Mouse (Mus musculus) midbrain, embryonic 14.5 days (tissue): Measurements from ENCODE around the gene N4bp2l2. TPM values are rescaled to one million over a fixed set of nuclear protein-coding genes. Genes with fewer than 3 reads are reported as not detected.
"Not testable (repeated sequence)": the region's sequence is repeated elsewhere in the genome, so short reads cannot be mapped to it uniquely, and the experiment has no call there.

Experiments used
- ATAC-seq: fragments of 200-750 bp; cut with Nextera tagmentation; 2 replicates; pipeline ENCODE4 v1.8.0; 2017; ENCODE audit warnings: moderate number of reproducible peaks, moderate library complexity; ENCODE audit not compliant: low FRiP score, low TSS enrichment
- DNase-seq: peaks from one replicate; pipeline ENCODE4 v3.0.0-alpha.2; 2015
- H3K27ac ChIP-seq: fragments of 300-500 bp; sonication (generic); replicated peaks from 2 replicates; pipeline ENCODE4 v1.5.1; 2014; ENCODE audit warnings: mild to moderate bottlenecking, low read depth, low read length, moderate library complexity
- H3K27me3 ChIP-seq: fragments of 300-500 bp; sonication (generic); 2 replicates; pipeline ENCODE4 v1.6.1; 2014; ENCODE audit warnings: low read length, control low read depth, mixed read lengths; ENCODE audit not compliant: control insufficient read depth, insufficient read depth
- H3K36me3 ChIP-seq: fragments of 300-500 bp; sonication (generic); 2 replicates; pipeline ENCODE4 v1.6.1; 2014; ENCODE audit warnings: low read length, control low read depth; ENCODE audit not compliant: control insufficient read depth, insufficient read depth
- H3K4me1 ChIP-seq: fragments of 300-500 bp; sonication (generic); 2 replicates; pipeline ENCODE4 v1.6.1; 2014; ENCODE audit warnings: mild to moderate bottlenecking, antibody characterized with exemption, low read length, control low read depth; ENCODE audit not compliant: control insufficient read depth, insufficient read depth
- H3K4me2 ChIP-seq: fragments of 300-500 bp; sonication (generic); 2 replicates; pipeline ENCODE4 v1.6.1; 2014; ENCODE audit warnings: mild to moderate bottlenecking, low read length, moderate library complexity
- H3K4me3 ChIP-seq: fragments of 300-500 bp; sonication (generic); replicated peaks from 2 replicates; pipeline ENCODE4 v1.5.1; 2014; ENCODE audit warnings: low read depth, low read length
- H3K9ac ChIP-seq: fragments of 300-500 bp; sonication (generic); replicated peaks from 2 replicates; pipeline ENCODE4 v1.6.1; 2014; ENCODE audit warnings: mild to moderate bottlenecking, low read length, moderate library complexity
- H3K9me3 ChIP-seq: fragments of 300-500 bp; sonication (generic); 2 replicates; pipeline ENCODE4 v1.6.1; 2016; ENCODE audit warnings: low read length, control low read depth, mixed read lengths; ENCODE audit not compliant: control insufficient read depth
- WGBS: fragments of 180-500 bp; shearing (Covaris S2); extraction: QIAGEN DNeasy Blood & Tissue Kit; methylation state at CpG from one replicate; pipeline ENCODE4 v1.1.7; 2014; 5-methylcytosine and 5-hydroxymethylcytosine counted together
- polyA plus RNA-seq: library from polyadenylated mRNA; unstranded; fragments of >200 nt; fragmentation: Nextera tagmentation; extraction: Ambion mirVana; gene quantifications from 2 replicates; pipeline ENCODE4 v1.2.1, GENCODE M21; 2014

The N4bp2l2 gene
- polyA plus RNA-seq, 1 experiment from 2014 or later = 31.6 TPM

- not testable (repeated sequence) for H3K4me2 ChIP-seq
Observed at GRCm38 (mm10) chr5:150660296-150660695, 5.7 kb downstream of the N4bp2l2 start.

GRCm38 (mm10) chr5:150659425-150659824 is 6.6 kb downstream of the N4bp2l2 start:
- H3K4me3 ChIP-seq, H3K9ac ChIP-seq, DNase-seq, H3K4me2 ChIP-seq, H3K27me3 ChIP-seq, H3K27ac ChIP-seq, H3K9me3 ChIP-seq, ATAC-seq: not testable (repeated sequence)
- peaks cover 22% of the 10 kb centered on the region for H3K36me3 ChIP-seq
- H3K4me1 ChIP-seq = peaks cover 32% of the 10 kb centered on the region
- WGBS = 94% methylated on average over 6 of the region's 6 CpGs

More at GRCm38 (mm10) chr5:150660296-150660695, 5.7 kb downstream of the N4bp2l2 start:
- H3K9ac ChIP-seq, DNase-seq, H3K27ac ChIP-seq, H3K27me3 ChIP-seq, ATAC-seq, H3K9me3 ChIP-seq, H3K4me3 ChIP-seq: not testable (repeated sequence)
- Histone ChIP-seq H3K36me3 (peaks cover 22% of the 10 kb centered on the region), H3K4me1 (peaks cover 34% of the 10 kb centered on the region)
- WGBS = 96% methylated on average over 3 of the region's 3 CpGs

GRCm38 (mm10) chr5:150654548-150654947 is 11.4 kb downstream of the N4bp2l2 start:
- Histone ChIP-seq H3K4me2 (no peak overlapping the region), H3K4me3 (no peak overlapping the region), H3K27me3 (no peaks in the 10 kb centered on the region), H3K9ac (no peak overlapping the region), H3K9me3 (no peaks in the 10 kb centered on the region), H3K27ac (no peak overlapping the region), H3K4me1 (peaks cover 15% of the 10 kb centered on the region), H3K36me3 (peaks cover 8% of the 10 kb centered on the region; the same call in 1 of the 2 replicates)
- ATAC-seq = no peak
- DNase-seq = no peak

GRCm38 (mm10) chr5:150652578-150652977 is 13.4 kb downstream of the N4bp2l2 start:
- 95% methylated on average over 2 of the region's 2 CpGs for WGBS
- H3K9ac ChIP-seq = no peak overlapping the region
- no peaks in the 10 kb centered on the region for H3K27me3 ChIP-seq
- H3K4me2 ChIP-seq = no peak overlapping the region
- DNase-seq (no peak), ATAC-seq (no peak)
- no peaks in the 10 kb centered on the region for H3K9me3 ChIP-seq
- H3K36me3 ChIP-seq = peaks cover 7% of the 10 kb centered on the region
- H3K27ac ChIP-seq = no peak overlapping the region
- H3K4me1 ChIP-seq = peaks cover under 1% of the 10 kb centered on the region; the same call in 1 of the 2 replicates
- no peak overlapping the region for H3K4me3 ChIP-seq

GRCm38 (mm10) chr5:150644926-150645325 is 21.1 kb downstream of the N4bp2l2 start:
- Histone ChIP-seq H3K4me2 (no peak overlapping the region), H3K27me3 (no peaks in the 10 kb centered on the region), H3K4me3 (no peak overlapping the region), H3K4me1 (no peaks in the 10 kb centered on the region), H3K9ac (no peak overlapping the region), H3K27ac (no peak overlapping the region), H3K9me3 (no peaks in the 10 kb centered on the region), H3K36me3 (peaks cover 33% of the 10 kb centered on the region)
- ATAC-seq (no peak), DNase-seq (no peak)
- WGBS = 93% methylated on average over 4 of the region's 4 CpGs

GRCm38 (mm10) chr5:150643390-150643789 is 22.6 kb downstream of the N4bp2l2 start:
- not testable (repeated sequence) for H3K27ac ChIP-seq, ATAC-seq, H3K4me2 ChIP-seq, H3K4me3 ChIP-seq, H3K4me1 ChIP-seq, H3K9me3 ChIP-seq, DNase-seq, H3K27me3 ChIP-seq, H3K9ac ChIP-seq
- WGBS = 95% methylated on average over 4 of the region's 4 CpGs
- H3K36me3 ChIP-seq = peaks cover 34% of the 10 kb centered on the region

- Histone ChIP-seq H3K27me3 (no peaks in the 10 kb centered on the region), H3K9ac (no peak overlapping the region), H3K4me1 (no peaks in the 10 kb centered on the region), H3K36me3 (peaks cover 43% of the 10 kb centered on the region), H3K4me3 (no peak overlapping the region), H3K9me3 (no peaks in the 10 kb centered on the region), H3K4me2 (no peak overlapping the region), H3K27ac (no peak overlapping the region)
- WGBS = 92% methylated on average over 3 of the region's 3 CpGs
- no peak for DNase-seq
- no peak for ATAC-seq
Observed at GRCm38 (mm10) chr5:150641440-150641839, 24.5 kb downstream of the N4bp2l2 start.

- Histone ChIP-seq H3K27ac (no peak overlapping the region), H3K27me3 (no peaks in the 10 kb centered on the region), H3K9me3 (no peaks in the 10 kb centered on the region), H3K4me3 (no peak overlapping the region), H3K9ac (no peak overlapping the region), H3K4me1 (no peaks in the 10 kb centered on the region), H3K36me3 (no peaks in the 10 kb centered on the region), H3K4me2 (no peak overlapping the region)
- ATAC-seq (no peak), DNase-seq (no peak)
- 96% methylated on average over 2 of the region's 2 CpGs for WGBS
Observed at GRCm38 (mm10) chr5:150629692-150630091, 36.3 kb downstream of the N4bp2l2 start.

GRCm38 (mm10) chr5:150629272-150629671 is 36.7 kb downstream of the N4bp2l2 start:
- Histone ChIP-seq H3K4me2 (no peak overlapping the region), H3K36me3 (no peaks in the 10 kb centered on the region), H3K27me3 (no peaks in the 10 kb centered on the region), H3K9me3 (no peaks in the 10 kb centered on the region), H3K27ac (no peak overlapping the region), H3K4me3 (no peak overlapping the region), H3K4me1 (no peaks in the 10 kb centered on the region), H3K9ac (no peak overlapping the region)
- DNase-seq = no peak
- 97% methylated on average over 1 of the region's 1 CpGs for WGBS
- no peak for ATAC-seq
